Mouse (Mus musculus): ENCODE measurements around the gene Galnt17. TPM values are rescaled to one million over a fixed set of nuclear protein-coding genes. Genes with fewer than 3 reads are reported as not detected.

Galnt17 gene
- polyA plus RNA-seq, 2 experiments: 3.4 to 5.9 TPM

DNA sequence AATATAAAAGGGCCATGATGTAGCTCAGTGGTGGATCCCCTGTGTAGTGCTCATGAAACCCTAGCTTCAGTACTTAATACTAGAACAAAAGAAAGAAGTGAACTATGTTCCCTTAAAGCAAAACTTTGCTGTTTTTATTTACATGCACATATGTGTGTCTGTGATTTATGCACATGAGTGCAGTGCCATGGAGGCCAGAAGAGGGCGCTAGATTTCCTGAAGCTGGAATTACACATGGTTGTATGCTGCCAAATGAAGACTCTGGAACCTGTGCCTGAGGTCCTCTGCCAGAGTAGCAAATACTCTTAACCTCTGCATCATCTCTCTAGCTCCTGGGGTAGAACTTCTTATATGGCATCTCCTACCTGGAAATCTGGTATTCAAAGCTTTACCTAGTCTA lies 230.6 kb downstream of the Galnt17 start:
- no peak overlapping the region for H3K27ac ChIP-seq (replicated peaks; ENCODE audit: low read depth, low read length)
- DNase-seq (ENCODE audit: low spot score): no peak
- H3K36me3 ChIP-seq (ENCODE audit: control insufficient read depth, insufficient read depth, low read length): no peaks in the 10 kb centered on the region

DNA sequence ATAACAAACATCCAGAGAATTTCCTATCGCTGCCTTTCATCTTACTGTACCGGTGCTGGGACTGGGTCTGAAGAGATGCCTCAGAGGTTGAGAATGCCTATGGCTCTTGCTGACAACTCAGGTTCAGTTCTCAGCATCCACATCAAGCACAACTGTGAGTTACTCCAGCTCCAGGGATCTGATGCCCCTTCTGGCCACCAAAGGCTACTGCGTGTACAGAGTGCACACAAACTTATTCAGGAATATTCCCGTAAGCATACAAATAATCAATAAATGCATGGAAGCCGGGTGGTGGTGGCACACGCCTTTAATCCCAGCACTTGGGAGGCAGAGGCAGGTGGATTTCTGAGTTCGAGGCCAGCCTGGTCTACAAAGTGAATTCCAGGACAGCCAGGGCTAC lies 232.5 kb downstream of the Galnt17 start:
- H3K27me3 ChIP-seq (ENCODE audit: control insufficient read depth, insufficient read depth, low read length): no peaks in the 10 kb centered on the region
- 88% methylated on average over 7 of the region's 7 CpGs for WGBS
- no peak for TF ChIP-seq POLR2A (IDR thresholded peaks at IDR 0.05; ENCODE audit: borderline replicate concordance, extremely low read depth, insufficient read depth, insufficient read length)
- no peak for ATAC-seq (ENCODE audit: low FRiP score, low read depth)
- no peak overlapping the region for H3K9ac ChIP-seq (ENCODE audit: low read depth, low read length, severe bottlenecking)
- no peak overlapping the region for H3K4me2 ChIP-seq (replicated peaks; ENCODE audit: low read depth, low read length, severe bottlenecking)
- H3K4me1 ChIP-seq (ENCODE audit: control insufficient read depth, insufficient read depth, low read length): no peaks in the 10 kb centered on the region
- no peak for DNase-seq (ENCODE audit: low spot score)
- H3K9me3 ChIP-seq (ENCODE audit: control insufficient read depth, low read length): no peaks in the 10 kb centered on the region
- no peak overlapping the region for H3K27ac ChIP-seq (replicated peaks; ENCODE audit: low read depth, low read length)
- H3K36me3 ChIP-seq (ENCODE audit: control insufficient read depth, insufficient read depth, low read length): no peaks in the 10 kb centered on the region
- no peak overlapping the region for H3K4me3 ChIP-seq (replicated peaks; ENCODE audit: low read length)

More for the DNA sequence above, 230.6 kb downstream of the Galnt17 start:
- no peak for TF ChIP-seq POLR2A (IDR thresholded peaks at IDR 0.05; ENCODE audit: borderline replicate concordance, extremely low read depth, insufficient read depth, insufficient read length)
- no peak for ATAC-seq (ENCODE audit: low FRiP score, low read depth)
- no peaks in the 10 kb centered on the region for H3K4me1 ChIP-seq (ENCODE audit: control insufficient read depth, insufficient read depth, low read length)
- no peak overlapping the region for H3K9ac ChIP-seq (ENCODE audit: low read depth, low read length, severe bottlenecking)
- H3K27me3 ChIP-seq (ENCODE audit: control insufficient read depth, insufficient read depth, low read length): no peaks in the 10 kb centered on the region
- H3K9me3 ChIP-seq (ENCODE audit: control insufficient read depth, low read length): no peaks in the 10 kb centered on the region
- no peak overlapping the region for H3K4me2 ChIP-seq (replicated peaks; ENCODE audit: low read depth, low read length, severe bottlenecking)
- WGBS: 27% methylated on average over 1 of the region's 1 CpGs
- H3K4me3 ChIP-seq (replicated peaks; ENCODE audit: low read length): no peak overlapping the region

DNA sequence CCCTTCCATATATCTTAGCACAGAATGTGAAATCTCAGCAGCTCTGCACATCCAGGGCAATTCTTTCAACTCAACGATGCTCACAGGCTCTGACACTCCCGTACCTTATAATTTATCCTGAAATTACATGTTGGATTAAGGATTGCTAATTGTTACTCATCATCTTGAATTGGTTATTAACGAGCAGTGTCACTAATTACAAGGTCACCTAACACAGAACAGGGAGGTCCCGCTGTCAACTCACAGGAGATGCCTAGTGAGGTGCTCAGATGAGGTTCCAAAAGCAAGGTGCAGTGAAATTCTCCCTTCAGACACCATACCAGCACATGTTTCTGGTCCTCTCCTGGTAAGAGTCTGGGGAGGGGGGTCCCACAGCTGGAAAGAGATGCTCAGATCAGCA lies 234.0 kb downstream of the Galnt17 start:
- ATAC-seq (ENCODE audit: low FRiP score, low read depth) (no peak), DNase-seq (ENCODE audit: low spot score) (no peak)
- H3K4me2 ChIP-seq (replicated peaks; ENCODE audit: low read depth, low read length, severe bottlenecking): no peak overlapping the region
- H3K4me3 ChIP-seq (replicated peaks; ENCODE audit: low read length): no peak overlapping the region
- no peak overlapping the region for H3K9ac ChIP-seq (ENCODE audit: low read depth, low read length, severe bottlenecking)
- H3K27ac ChIP-seq (replicated peaks; ENCODE audit: low read depth, low read length): no peak overlapping the region
- no peaks in the 10 kb centered on the region for H3K27me3 ChIP-seq (ENCODE audit: control insufficient read depth, insufficient read depth, low read length)
- no peak for TF ChIP-seq POLR2A (IDR thresholded peaks at IDR 0.05; ENCODE audit: borderline replicate concordance, extremely low read depth, insufficient read depth, insufficient read length)
- no peaks in the 10 kb centered on the region for H3K9me3 ChIP-seq (ENCODE audit: control insufficient read depth, low read length)
- no peaks in the 10 kb centered on the region for H3K4me1 ChIP-seq (ENCODE audit: control insufficient read depth, insufficient read depth, low read length)
- H3K36me3 ChIP-seq (ENCODE audit: control insufficient read depth, insufficient read depth, low read length): no peaks in the 10 kb centered on the region
- WGBS: 78% methylated on average over 4 of the region's 4 CpGs

DNA sequence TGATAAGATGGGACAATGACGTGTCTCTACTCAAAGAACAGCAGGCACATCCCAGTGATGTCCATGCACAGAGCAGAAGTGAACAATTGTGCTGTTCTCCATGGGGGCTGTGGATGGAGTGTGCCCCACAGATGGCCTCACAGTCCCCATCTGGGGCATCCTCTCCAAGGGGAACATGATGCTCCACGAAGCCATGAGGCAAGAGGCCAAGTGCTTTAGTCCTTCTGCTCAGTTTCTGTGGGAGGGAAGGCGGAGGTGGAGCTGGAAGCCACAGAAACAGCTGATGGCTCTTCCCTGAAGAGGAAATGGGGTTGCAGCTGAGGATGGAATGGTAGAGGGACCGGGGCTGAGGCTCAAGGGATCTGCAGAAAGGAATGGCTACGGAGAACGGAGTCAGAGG lies 243.1 kb downstream of the Galnt17 start:
- Histone ChIP-seq H3K27ac (replicated peaks; ENCODE audit: low read depth, low read length) (no peak overlapping the region), H3K9me3 (ENCODE audit: control insufficient read depth, low read length) (no peaks in the 10 kb centered on the region), H3K4me3 (replicated peaks; ENCODE audit: low read length) (no peak overlapping the region), H3K4me1 (ENCODE audit: control insufficient read depth, insufficient read depth, low read length) (no peaks in the 10 kb centered on the region), H3K36me3 (ENCODE audit: control insufficient read depth, insufficient read depth, low read length) (no peaks in the 10 kb centered on the region), H3K9ac (ENCODE audit: low read depth, low read length, severe bottlenecking) (no peak overlapping the region), H3K4me2 (replicated peaks; ENCODE audit: low read depth, low read length, severe bottlenecking) (no peak overlapping the region), H3K27me3 (ENCODE audit: control insufficient read depth, insufficient read depth, low read length) (no peaks in the 10 kb centered on the region)
- 83% methylated on average over 6 of the region's 6 CpGs for WGBS
- ATAC-seq (ENCODE audit: low FRiP score, low read depth) (no peak), DNase-seq (ENCODE audit: low spot score) (no peak)
- TF ChIP-seq POLR2A (IDR thresholded peaks at IDR 0.05; ENCODE audit: borderline replicate concordance, extremely low read depth, insufficient read depth, insufficient read length): no peak

DNA sequence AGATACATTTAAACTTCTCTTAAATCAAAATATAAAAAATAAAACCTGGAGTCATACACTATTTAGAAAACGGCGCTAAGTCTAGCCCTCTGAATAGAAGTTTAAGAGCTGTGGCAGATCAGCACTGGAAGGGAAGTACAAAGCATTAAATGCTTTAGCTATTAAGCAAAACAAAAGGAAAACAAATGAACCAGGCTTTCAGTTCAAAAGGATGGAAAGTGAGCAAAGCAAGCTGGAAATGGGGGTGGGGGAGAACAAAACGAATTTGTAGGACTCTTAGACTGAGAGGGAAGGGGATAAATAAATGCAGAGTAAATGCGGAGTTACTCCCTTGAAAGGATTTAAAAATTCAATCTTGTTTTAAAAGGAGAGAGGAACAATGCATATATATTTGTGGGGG lies 259.8 kb downstream of the Galnt17 start:
- no peak for TF ChIP-seq POLR2A (IDR thresholded peaks at IDR 0.05; ENCODE audit: borderline replicate concordance, extremely low read depth, insufficient read depth, insufficient read length)
- no peaks in the 10 kb centered on the region for H3K36me3 ChIP-seq (ENCODE audit: control insufficient read depth, insufficient read depth, low read length)
- DNase-seq (ENCODE audit: low spot score) (no peak), ATAC-seq (ENCODE audit: low FRiP score, low read depth) (no peak)
- WGBS: 40% methylated on average over 4 of the region's 4 CpGs
- no peak overlapping the region for H3K9ac ChIP-seq (ENCODE audit: low read depth, low read length, severe bottlenecking)
- no peaks in the 10 kb centered on the region for H3K27me3 ChIP-seq (ENCODE audit: control insufficient read depth, insufficient read depth, low read length)
- H3K4me1 ChIP-seq (ENCODE audit: control insufficient read depth, insufficient read depth, low read length): no peaks in the 10 kb centered on the region
- H3K4me3 ChIP-seq (replicated peaks; ENCODE audit: low read length): no peak overlapping the region
- no peak overlapping the region for H3K27ac ChIP-seq (replicated peaks; ENCODE audit: low read depth, low read length)
- no peaks in the 10 kb centered on the region for H3K9me3 ChIP-seq (ENCODE audit: control insufficient read depth, low read length)
- H3K4me2 ChIP-seq (replicated peaks; ENCODE audit: low read depth, low read length, severe bottlenecking): no peak overlapping the region

DNA sequence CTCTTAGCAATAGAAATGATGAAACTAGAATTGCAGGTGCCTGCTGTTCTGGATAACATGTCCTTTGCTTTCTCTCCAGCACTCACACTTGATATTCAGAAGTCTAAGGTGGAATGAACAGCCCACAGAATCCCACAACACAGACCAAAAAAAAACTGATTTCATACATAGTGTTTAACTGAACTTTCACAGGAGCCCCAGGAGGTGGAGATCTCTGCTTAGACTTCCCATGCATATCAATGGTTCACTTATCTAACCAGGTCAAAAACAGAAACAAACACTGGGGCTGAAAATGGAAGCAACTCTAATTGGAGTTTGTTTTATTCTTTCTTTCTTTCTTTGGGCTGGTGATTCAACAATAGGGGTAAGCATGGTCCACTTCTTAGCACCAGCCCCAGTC lies 265.2 kb downstream of the Galnt17 start:
- DNase-seq (ENCODE audit: low spot score) (no peak), ATAC-seq (ENCODE audit: low FRiP score, low read depth) (no peak)
- no peak overlapping the region for H3K27ac ChIP-seq (replicated peaks; ENCODE audit: low read depth, low read length)
- H3K9ac ChIP-seq (ENCODE audit: low read depth, low read length, severe bottlenecking): no peak overlapping the region
- H3K4me3 ChIP-seq (replicated peaks; ENCODE audit: low read length): no peak overlapping the region
- H3K9me3 ChIP-seq (ENCODE audit: control insufficient read depth, low read length): no peaks in the 10 kb centered on the region
- no peaks in the 10 kb centered on the region for H3K27me3 ChIP-seq (ENCODE audit: control insufficient read depth, insufficient read depth, low read length)
- no peak overlapping the region for H3K4me2 ChIP-seq (replicated peaks; ENCODE audit: low read depth, low read length, severe bottlenecking)
- H3K36me3 ChIP-seq (ENCODE audit: control insufficient read depth, insufficient read depth, low read length): no peaks in the 10 kb centered on the region
- no peak for TF ChIP-seq POLR2A (IDR thresholded peaks at IDR 0.05; ENCODE audit: borderline replicate concordance, extremely low read depth, insufficient read depth, insufficient read length)
- no peaks in the 10 kb centered on the region for H3K4me1 ChIP-seq (ENCODE audit: control insufficient read depth, insufficient read depth, low read length)
